Mouse (Mus musculus): ENCODE results near the gene Usp36. TPM values are rescaled to one million over a fixed set of nuclear protein-coding genes. Genes with fewer than 3 reads are reported as not detected.
"Not testable (repeated sequence)": the region's sequence is repeated elsewhere in the genome, so short reads cannot be mapped to it uniquely, and the experiment has no call there.

Usp36 gene
- polyA plus RNA-seq, 1 experiment from 2014 or later, result 19.6 TPM

DNA sequence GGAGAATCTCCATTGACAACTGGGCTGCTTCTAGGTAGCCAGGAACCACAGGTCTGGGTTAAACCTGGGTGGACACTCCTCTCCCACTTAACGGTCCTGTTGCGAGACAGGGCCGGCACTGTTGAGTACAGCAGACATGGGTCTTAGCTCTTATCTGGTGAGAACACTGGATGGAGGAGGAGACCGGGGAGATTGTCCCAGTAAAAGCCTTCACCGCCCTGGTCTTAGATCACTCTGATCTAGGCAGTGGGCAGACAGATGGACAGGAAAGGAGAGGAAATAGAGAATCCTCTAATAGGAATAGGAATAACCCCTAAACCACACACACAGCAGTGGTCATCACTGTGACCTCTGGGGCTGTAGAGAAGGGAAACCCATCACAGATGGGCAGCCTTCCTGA is 33.9 kb upstream of the Usp36 start:
- no peak overlapping the region for H3K4me2 ChIP-seq
- H3K27me3 ChIP-seq, result no peaks in the 10 kb centered on the region
- H3K9ac ChIP-seq, result no peak overlapping the region
- WGBS, result 93% methylated on average over 5 of the region's 5 CpGs
- H3K27ac ChIP-seq, result no peak overlapping the region
- no peak for ATAC-seq (ENCODE audit: low FRiP score)
- peaks cover 13% of the 10 kb centered on the region for H3K36me3 ChIP-seq (replicated peaks)
- H3K9me3 ChIP-seq, result no peaks in the 10 kb centered on the region
- peaks cover 21% of the 10 kb centered on the region for H3K4me1 ChIP-seq
- H3K4me3 ChIP-seq (replicated peaks), result no peak overlapping the region

DNA sequence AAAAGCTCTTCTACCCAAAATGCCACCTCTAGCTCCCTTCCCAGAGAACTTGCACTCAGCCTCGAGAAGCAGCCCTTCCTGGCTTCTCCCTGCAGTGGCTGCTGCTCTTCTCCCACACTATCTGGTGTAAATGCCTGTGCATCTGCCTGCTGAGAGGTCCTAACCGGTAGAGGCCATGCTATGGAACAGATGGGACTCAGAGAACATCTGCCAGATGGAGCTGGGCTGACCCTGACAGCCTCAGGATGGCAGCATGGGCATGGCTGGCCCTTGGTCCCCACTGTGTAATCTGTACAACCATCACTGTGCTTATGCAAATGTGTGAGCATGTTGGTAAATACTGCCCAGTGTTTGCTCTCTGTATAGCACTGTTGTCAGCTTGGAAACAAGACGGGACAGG is 32.6 kb upstream of the Usp36 start:
- Histone ChIP-seq H3K4me2 (no peak overlapping the region), H3K27me3 (no peaks in the 10 kb centered on the region), H3K9ac (no peak overlapping the region), H3K27ac (no peak overlapping the region), H3K4me3 (replicated peaks) (no peak overlapping the region), H3K36me3 (replicated peaks) (peaks cover 20% of the 10 kb centered on the region), H3K9me3 (no peaks in the 10 kb centered on the region), H3K4me1 (peaks cover 19% of the 10 kb centered on the region)
- 58% methylated on average over 3 of the region's 3 CpGs for WGBS
- ATAC-seq (ENCODE audit: low FRiP score), result no peak

- WGBS, result 69% methylated on average over 4 of the region's 4 CpGs
- H3K27ac ChIP-seq, result 0 out of 2 replicates have a peak overlapping the region, but pooled peaks have one; percentile 8
These were observed 31.9 kb upstream of the Usp36 start for GRCm38 (mm10) chr11:118321971-118322370.

GRCm38 (mm10) chr11:118321500-118321899 is 31.5 kb upstream of the Usp36 start:
- 0 out of 2 replicates have a peak overlapping the region, but pooled peaks have one; percentile 8 for H3K27ac ChIP-seq
- peaks cover 24% of the 10 kb centered on the region for H3K36me3 ChIP-seq (replicated peaks)
- no peak overlapping the region for H3K4me2 ChIP-seq
- 85% methylated on average over 7 of the region's 7 CpGs for WGBS
- H3K4me1 ChIP-seq, result peaks cover 13% of the 10 kb centered on the region
- ATAC-seq (ENCODE audit: low FRiP score), result no peak
- H3K9ac ChIP-seq, result no peak overlapping the region
- no peaks in the 10 kb centered on the region for H3K27me3 ChIP-seq
- no peak overlapping the region for H3K4me3 ChIP-seq (replicated peaks)
- no peaks in the 10 kb centered on the region for H3K9me3 ChIP-seq

More at GRCm38 (mm10) chr11:118321971-118322370, 31.9 kb upstream of the Usp36 start:
- Histone ChIP-seq H3K4me3 (replicated peaks) (no peak overlapping the region), H3K9ac (no peak overlapping the region), H3K9me3 (no peaks in the 10 kb centered on the region), H3K4me1 (peaks cover 13% of the 10 kb centered on the region), H3K36me3 (replicated peaks) (peaks cover 21% of the 10 kb centered on the region), H3K27me3 (no peaks in the 10 kb centered on the region), H3K4me2 (no peak overlapping the region)
- no peak for ATAC-seq (ENCODE audit: low FRiP score)

GRCm38 (mm10) chr11:118318678-118319077 is 28.6 kb upstream of the Usp36 start:
- no peaks in the 10 kb centered on the region for H3K9me3 ChIP-seq
- 71% methylated on average over 5 of the region's 5 CpGs for WGBS
- no peaks in the 10 kb centered on the region for H3K27me3 ChIP-seq
- peaks cover 13% of the 10 kb centered on the region for H3K4me1 ChIP-seq
- no peak overlapping the region for H3K9ac ChIP-seq
- ATAC-seq (ENCODE audit: low FRiP score), result no peak
- H3K4me3 ChIP-seq (replicated peaks), result no peak overlapping the region
- no peak overlapping the region for H3K27ac ChIP-seq
- no peak overlapping the region for H3K4me2 ChIP-seq
- H3K36me3 ChIP-seq (replicated peaks), result peaks cover 40% of the 10 kb centered on the region

DNA sequence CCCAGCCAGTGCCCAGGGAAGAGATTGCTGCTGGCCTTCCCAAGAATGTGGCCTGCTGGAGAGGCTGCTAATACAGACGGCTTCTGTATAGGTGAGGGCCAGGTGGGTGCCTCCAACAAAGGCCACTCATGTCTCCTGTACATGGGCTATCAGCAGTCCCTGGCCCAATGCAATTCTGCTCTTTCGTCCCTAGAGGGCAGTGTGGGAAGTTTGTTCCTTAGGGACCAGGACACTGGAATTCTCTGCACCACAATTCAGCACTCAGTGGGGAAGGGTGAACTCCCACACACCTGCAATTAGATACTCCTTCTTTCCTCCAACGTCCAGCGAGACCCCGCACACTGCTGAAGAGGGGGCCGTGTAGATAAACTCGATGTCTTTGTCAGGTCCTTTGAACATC is 27.1 kb upstream of the Usp36 start:
- Histone ChIP-seq H3K9ac (no peak overlapping the region), H3K27ac (no peak overlapping the region), H3K4me1 (peaks cover 13% of the 10 kb centered on the region), H3K36me3 (replicated peaks) (peaks cover 43% of the 10 kb centered on the region), H3K27me3 (no peaks in the 10 kb centered on the region), H3K4me3 (replicated peaks) (no peak overlapping the region), H3K4me2 (no peak overlapping the region), H3K9me3 (no peaks in the 10 kb centered on the region)
- peak; percentile 17; the same call in 1 of the 2 replicates for ATAC-seq (ENCODE audit: low FRiP score)
- WGBS, result 22% methylated on average over 7 of the region's 7 CpGs

- Histone ChIP-seq H3K36me3 (replicated peaks) (peaks cover 50% of the 10 kb centered on the region), H3K4me3 (replicated peaks) (no peak overlapping the region), H3K9ac (no peak overlapping the region), H3K4me1 (peaks cover 6% of the 10 kb centered on the region; the same call in 1 of the 2 replicates), H3K4me2 (no peak overlapping the region), H3K27me3 (no peaks in the 10 kb centered on the region), H3K9me3 (no peaks in the 10 kb centered on the region), H3K27ac (no peak overlapping the region)
- WGBS, result 84% methylated on average over 8 of the region's 8 CpGs
- no peak for ATAC-seq (ENCODE audit: low FRiP score)
These were observed 26.3 kb upstream of the Usp36 start for GRCm38 (mm10) chr11:118316231-118316806.

DNA sequence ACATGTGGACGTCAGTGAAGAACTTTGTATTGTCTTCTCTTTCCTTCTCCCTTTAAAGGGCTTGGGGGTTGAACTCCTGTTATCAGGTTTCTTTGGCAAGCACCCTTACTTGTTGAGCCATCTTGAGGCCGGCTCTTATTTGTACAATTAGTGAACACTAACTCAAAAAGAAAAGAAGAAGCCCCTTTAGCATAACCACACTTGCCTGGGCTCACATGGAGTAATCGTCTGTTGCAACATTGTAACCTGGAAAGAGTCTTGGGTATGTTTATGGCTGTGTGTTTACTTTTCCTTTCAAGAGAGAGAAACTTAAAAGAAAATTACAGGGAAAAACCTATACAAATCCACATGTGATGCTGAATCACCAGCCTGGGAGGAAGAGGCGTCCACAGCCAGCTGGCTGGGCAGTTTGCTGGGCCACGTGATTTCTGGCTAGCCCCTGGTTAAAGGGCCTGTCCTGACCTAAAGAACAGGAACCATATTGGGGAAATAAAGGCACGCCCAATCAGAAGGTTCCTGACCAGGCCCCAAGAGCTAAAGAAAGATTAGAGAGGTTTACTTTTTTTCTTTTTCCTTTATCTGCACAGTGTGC is 22.2 kb upstream of the Usp36 start:
- 86% methylated on average over 6 of the region's 6 CpGs for WGBS
- H3K4me2 ChIP-seq, result no peak overlapping the region
- H3K4me3 ChIP-seq (replicated peaks), result no peak overlapping the region
- ATAC-seq (ENCODE audit: low FRiP score), result no peak
- H3K36me3 ChIP-seq (replicated peaks), result peaks cover 64% of the 10 kb centered on the region
- no peaks in the 10 kb centered on the region for H3K27me3 ChIP-seq
- no peaks in the 10 kb centered on the region for H3K4me1 ChIP-seq
- no peak overlapping the region for H3K27ac ChIP-seq
- H3K9me3 ChIP-seq, result no peaks in the 10 kb centered on the region
- H3K9ac ChIP-seq, result no peak overlapping the region

DNA sequence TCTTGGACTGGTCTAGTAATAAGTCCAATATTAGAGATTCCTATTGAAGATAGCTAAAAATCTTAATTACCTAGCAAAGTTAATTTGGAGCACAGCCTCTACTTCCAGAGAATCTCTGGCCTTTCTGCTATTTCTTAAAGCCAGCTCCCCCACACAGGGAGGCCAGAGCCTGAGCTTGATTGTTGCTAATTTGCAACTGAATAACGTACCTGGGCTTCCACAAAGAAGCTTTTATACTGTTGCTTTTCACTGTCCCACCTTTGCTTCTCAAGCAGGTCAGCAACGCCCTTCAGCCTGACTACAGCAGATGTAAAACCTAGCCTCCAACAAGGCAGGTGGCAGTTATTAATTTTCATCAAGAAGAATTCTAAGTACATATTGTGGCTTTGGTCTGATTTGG is 17.9 kb upstream of the Usp36 start:
- not testable (repeated sequence) for H3K4me2 ChIP-seq; H3K4me3 ChIP-seq (replicated peaks); H3K27ac ChIP-seq; H3K9ac ChIP-seq; H3K9me3 ChIP-seq; H3K4me1 ChIP-seq; ATAC-seq (ENCODE audit: low FRiP score); H3K27me3 ChIP-seq
- 85% methylated on average over 2 of the region's 2 CpGs for WGBS
- H3K36me3 ChIP-seq (replicated peaks), result peaks cover 53% of the 10 kb centered on the region

GRCm38 (mm10) chr11:118303959-118304358 is 13.9 kb upstream of the Usp36 start:
- H3K36me3 ChIP-seq (replicated peaks), result peaks cover 26% of the 10 kb centered on the region

DNA sequence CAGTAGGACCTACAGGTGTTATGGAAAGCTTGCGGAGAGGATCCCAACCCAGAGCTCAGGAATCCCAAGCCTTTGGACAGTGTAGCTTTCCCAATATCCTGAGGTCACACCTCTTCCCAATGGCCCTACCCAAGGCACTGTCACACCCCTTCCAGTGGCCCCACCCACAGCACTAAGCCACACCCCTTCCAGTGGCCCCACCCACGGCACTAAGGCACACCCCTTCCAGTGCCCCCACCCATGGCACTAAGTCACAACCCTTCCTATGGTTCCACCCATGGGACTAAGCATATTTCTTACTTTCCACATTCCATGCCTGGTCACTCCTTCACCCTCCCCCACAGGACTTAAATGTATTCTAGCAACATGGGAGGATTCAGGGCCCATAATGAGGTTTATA is 8.8 kb upstream of the Usp36 start:
- Histone ChIP-seq H3K4me3 (replicated peaks) (no peak overlapping the region), H3K4me2 (no peak overlapping the region), H3K9ac (no peak overlapping the region), H3K27me3 (no peaks in the 10 kb centered on the region), H3K36me3 (replicated peaks) (peaks cover 15% of the 10 kb centered on the region; the same call in 1 of the 2 replicates), H3K27ac (no peak overlapping the region), H3K4me1 (no peaks in the 10 kb centered on the region), H3K9me3 (no peaks in the 10 kb centered on the region)
- no peak for ATAC-seq (ENCODE audit: low FRiP score)
- WGBS, result 86% methylated on average over 2 of the region's 2 CpGs

More at GRCm38 (mm10) chr11:118303959-118304358, 13.9 kb upstream of the Usp36 start:
- H3K4me1 ChIP-seq; H3K9me3 ChIP-seq; H3K4me2 ChIP-seq; ATAC-seq (ENCODE audit: low FRiP score); H3K4me3 ChIP-seq (replicated peaks); H3K27me3 ChIP-seq; H3K27ac ChIP-seq; H3K9ac ChIP-seq: not testable (repeated sequence)
- 94% methylated on average over 4 of the region's 4 CpGs for WGBS

GRCm38 (mm10) chr11:118297967-118298366 is 7.9 kb upstream of the Usp36 start:
- no peak for ATAC-seq (ENCODE audit: low FRiP score)
- no peak overlapping the region for H3K4me3 ChIP-seq (replicated peaks)
- H3K27me3 ChIP-seq, result no peaks in the 10 kb centered on the region
- no peaks in the 10 kb centered on the region for H3K4me1 ChIP-seq
- no peak overlapping the region for H3K4me2 ChIP-seq
- no peak overlapping the region for H3K9ac ChIP-seq
- no peak overlapping the region for H3K27ac ChIP-seq
- H3K9me3 ChIP-seq, result no peaks in the 10 kb centered on the region
- 74% methylated on average over 3 of the region's 3 CpGs for WGBS
- peaks cover 7% of the 10 kb centered on the region; the same call in 1 of the 2 replicates for H3K36me3 ChIP-seq (replicated peaks)

GRCm38 (mm10) chr11:118295026-118295425 is 5.0 kb upstream of the Usp36 start:
- Histone ChIP-seq H3K36me3 (replicated peaks) (no peaks in the 10 kb centered on the region), H3K4me1 (peaks cover 8% of the 10 kb centered on the region), H3K27me3 (no peaks in the 10 kb centered on the region), H3K4me2 (no peak overlapping the region), H3K27ac (no peak overlapping the region), H3K9me3 (no peaks in the 10 kb centered on the region), H3K4me3 (replicated peaks) (no peak overlapping the region), H3K9ac (no peak overlapping the region)
- no peak for ATAC-seq (ENCODE audit: low FRiP score)
- 74% methylated on average over 2 of the region's 2 CpGs for WGBS

Data from forebrain, embryonic 12.5 days (tissue).